9 mouse cellular contexts compared by ENCODE assay signal in genomic region chr10:53641507-53641906, GRCm38 (mm10). TPM values are rescaled to one million over a fixed set of nuclear protein-coding genes. Genes with fewer than 3 reads are reported as not detected.
DNase-seq lines count a peak whose midpoint lies in the region; ATAC-seq lines count a peak whose summit lies in the region.
"Had no signal": no experiment of that assay in that cellular context is flagged by ENCODE, and none has a peak within 500 bp of the region (broad histone marks: within the 10 kb centered on the region; RNA-seq: fewer than 3 reads in every experiment).

No protein-coding gene starts in this region.

- no peaks in the 10 kb centered on the region for H3K36me3 ChIP-seq in neural tube, embryonic 13.5 days

- no peak overlapping the region for H3K4me3 ChIP-seq in neural tube, embryonic 13.5 days

- no peaks in the 10 kb centered on the region for H3K4me1 ChIP-seq in neural tube, embryonic 13.5 days (replicated peaks)

- peak; percentile 20 for DNase-seq in adrenal gland, postnatal 14 days
- DNase-seq in adrenal gland, postnatal 25 days: no peak
- peak; percentile 38 for DNase-seq in right cerebral cortex, adult 18-20 months
- DNase-seq in right cerebral cortex, postnatal 25 days: no peak
- peak; percentile 21 for DNase-seq in fibroblast of lung, adult 2 months (ENCODE audit: low read depth)
- DNase-seq in layer of hippocampus, postnatal 36 days: peak; percentile 10 to 32
- no peak for DNase-seq in testis, postnatal 10 days (ENCODE audit: low spot score)

- no peaks in the 10 kb centered on the region for H3K27me3 ChIP-seq in neural tube, embryonic 13.5 days

- ATAC-seq in neural tube, embryonic 13.5 days (ENCODE audit: low read depth): peak; percentile 53; the same call in 1 of the 2 replicates

- H3K9ac ChIP-seq in neural tube, embryonic 13.5 days: no peak overlapping the region

- H3K27ac ChIP-seq in neural tube, embryonic 13.5 days (replicated peaks): no peak overlapping the region
- H3K27ac ChIP-seq: macrophage had no signal

- no peak overlapping the region for H3K4me2 ChIP-seq in neural tube, embryonic 13.5 days

- H3K9me3 ChIP-seq in neural tube, embryonic 13.5 days: no peaks in the 10 kb centered on the region

RNA-seq across cellular contexts. Expression of gene Mcm9, which starts 11.3 kb away (rescaled TPM):
- total RNA-seq in adrenal gland, postnatal 14 days (2021): 10.2 and 10.9 TPM in 2 replicates
- total RNA-seq in adrenal gland, postnatal 25 days (2021): 13.3 and 16.9 TPM in 2 replicates
- 1 to 10 TPM; 4.7 to 6.2 TPM for total RNA-seq in layer of hippocampus, postnatal 36 days (2021)
- polyA plus RNA-seq in neural tube, embryonic 13.5 days (2015; fragmentation: Nextera tagmentation; extraction: Ambion mirVana): 6.4 and 9.1 TPM in 2 replicates

RNA-seq across cellular contexts. Expression of gene Asf1a, which starts 45.0 kb away (rescaled TPM):
- total RNA-seq in adrenal gland, postnatal 14 days (2021): 35.9 and 36.5 TPM in 2 replicates
- 34.5 and 39.0 TPM in 2 replicates for total RNA-seq in adrenal gland, postnatal 25 days (2021)
- 10 to 100 TPM; 22.9 to 30.4 TPM for total RNA-seq in layer of hippocampus, postnatal 36 days (2021)
- 88.2 and 107 TPM in 2 replicates for polyA plus RNA-seq in neural tube, embryonic 13.5 days (2015; fragmentation: Nextera tagmentation; extraction: Ambion mirVana)

Comparison
In these comparisons a context has a peak if more than half of its experiments do, and no peak if none do; other contexts are left out.
1. DNase-seq: peak in adrenal gland, postnatal 14 days (single experiment), right cerebral cortex, adult 18-20 months (single experiment), fibroblast of lung, adult 2 months (single experiment) and layer of hippocampus, postnatal 36 days (2 of 2); none in adrenal gland, postnatal 25 days (single experiment), right cerebral cortex, postnatal 25 days (single experiment) and testis, postnatal 10 days (single experiment).